Mouse (Mus musculus): ENCODE measurements at regions not wholly inside any gene's neighbourhood (a gene's known extent, or its start where the extent isn't known, plus 50 kb on each side); places are given as distances from the start of the nearest gene placed in this dataset.
"Not testable (repeated sequence)": the region's sequence is repeated elsewhere in the genome, so short reads cannot be mapped to it uniquely, and the experiment has no call there.

- not testable (repeated sequence) for TF ChIP-seq POLR2AphosphoS5 (IDR thresholded peaks at IDR 0.05; ENCODE audit: borderline replicate concordance, low read depth, low read length); GABPA (IDR thresholded peaks at IDR 0.05; ENCODE audit: low read depth, low read length); POLR2AphosphoS2 (IDR thresholded peaks at IDR 0.05; ENCODE audit: low read length); CHD2 (IDR thresholded peaks at IDR 0.05; ENCODE audit: low read length); CHD1 (IDR thresholded peaks at IDR 0.05; ENCODE audit: low read depth, low read length); RCOR1 (IDR thresholded peaks at IDR 0.05; ENCODE audit: low read depth, low read length); CTCF (IDR thresholded peaks at IDR 0.05 in 2 of 3, conservative IDR thresholded peaks at IDR 0.05 in 1 of 3; ENCODE audit: control insufficient read depth in 1 of 3, insufficient read depth in 1 of 3, low read depth in 2 of 3, low read length in 3 of 3, poor library complexity in 1 of 3, severe bottlenecking in 1 of 3); BHLHE40 (IDR thresholded peaks at IDR 0.05; ENCODE audit: borderline replicate concordance, low read depth, low read length); RAD21 (IDR thresholded peaks at IDR 0.05; ENCODE audit: low read depth, low read length); USF1 (IDR thresholded peaks at IDR 0.05; ENCODE audit: low read depth, low read length); GATA1 (IDR thresholded peaks at IDR 0.05; ENCODE audit: low read depth, low read length); KAT2A (conservative IDR thresholded peaks at IDR 0.05; ENCODE audit: low read depth, low read length); ZMIZ1 (IDR thresholded peaks at IDR 0.05; ENCODE audit: low read depth, low read length); MYC (IDR thresholded peaks at IDR 0.05; ENCODE audit: low read depth, low read length)
These were observed 399.4 kb upstream of the Zfp386 start for GRCm38 (mm10) chr12:115648161-115648560.

Data from MEL (cell line).